Mouse (Mus musculus): ENCODE data around the gene Misp.

Misp gene

DNA sequence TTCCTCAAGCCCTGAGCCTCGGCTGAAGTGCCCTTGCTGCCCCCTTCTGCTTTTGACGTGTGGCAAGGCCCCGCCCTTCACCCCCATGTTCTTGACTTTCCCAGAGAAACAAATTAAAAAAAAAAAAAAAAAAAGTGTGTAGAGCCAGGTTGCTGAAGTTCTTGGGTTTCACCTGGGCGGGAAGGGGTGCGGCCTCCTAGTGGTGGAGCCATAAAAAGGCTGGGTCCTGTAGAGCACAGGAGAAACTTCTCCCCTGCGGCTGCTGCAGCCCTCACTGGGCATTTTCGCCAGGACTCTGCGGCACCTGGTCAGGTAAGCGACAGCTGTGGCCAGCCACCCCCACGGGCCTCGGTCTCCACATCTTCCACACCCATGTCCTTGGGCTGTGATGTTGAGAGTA is at the start of gene Misp:
Gene Misp, plus strand, starts transcription at position 208 of the 400 bp plus-strand sequence.
- DNase-seq: no peak

DNA sequence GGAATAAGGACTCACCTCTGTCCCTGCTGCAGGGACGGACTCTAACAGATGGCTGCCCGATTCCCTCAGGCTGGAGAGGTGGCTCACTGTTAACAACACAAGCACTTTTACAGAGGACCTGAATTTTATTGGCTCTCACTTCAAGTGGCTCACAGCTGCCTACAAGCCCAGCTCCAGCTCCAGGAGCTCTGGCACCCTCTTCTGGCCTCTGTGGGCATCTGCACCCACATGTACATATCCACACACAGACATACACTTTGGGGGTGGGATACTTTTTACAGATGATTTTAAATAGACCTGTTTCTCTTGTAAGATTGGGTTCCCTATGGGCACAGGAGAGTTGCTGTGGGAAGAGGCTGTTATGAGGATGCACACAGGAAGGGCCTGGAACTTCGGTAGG is 48.5 kb upstream of the Misp start:
- DNase-seq: no peak

GRCm38 (mm10) chr10:79773208-79773607 is 47.6 kb upstream of the Misp start:
- DNase-seq: no peak

DNA sequence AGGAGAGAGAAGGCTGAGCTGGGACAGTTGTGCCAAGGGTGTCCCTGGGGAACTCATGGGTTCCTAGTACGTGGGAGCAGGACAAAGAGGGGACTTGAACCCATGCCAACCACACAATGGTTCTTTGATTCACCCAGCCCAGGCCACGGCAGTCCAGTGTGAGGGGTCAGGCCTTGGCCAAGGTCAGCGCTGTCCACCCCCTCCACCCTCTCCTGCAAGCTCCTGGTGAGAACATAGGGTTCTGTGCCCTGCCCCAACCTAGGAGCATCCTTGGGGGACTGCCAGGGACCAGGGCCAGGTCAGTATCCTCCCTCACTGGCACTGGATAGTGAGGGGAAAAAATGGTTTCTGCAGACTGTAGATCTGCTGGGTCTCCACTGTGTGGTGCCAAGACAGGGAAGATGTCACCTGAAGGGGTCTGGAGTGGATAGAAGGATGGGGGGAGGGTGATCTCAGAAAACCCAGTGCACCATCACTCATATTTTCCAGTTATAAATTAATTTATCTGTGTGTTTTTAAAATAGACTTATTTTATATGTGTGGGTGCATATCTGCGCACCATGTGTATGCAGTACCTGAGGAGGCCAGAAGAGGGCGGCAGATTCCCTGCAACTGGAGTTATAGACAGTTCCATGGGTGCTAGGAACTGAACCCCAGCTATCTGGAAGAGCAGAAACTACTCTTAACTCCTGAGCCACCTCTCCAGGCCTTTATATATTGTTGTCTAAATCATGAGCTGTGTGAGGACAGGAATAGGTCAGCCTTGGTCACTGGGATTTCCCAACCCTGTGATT is 46.1 kb upstream of the Misp start:
- no peak for DNase-seq

DNA sequence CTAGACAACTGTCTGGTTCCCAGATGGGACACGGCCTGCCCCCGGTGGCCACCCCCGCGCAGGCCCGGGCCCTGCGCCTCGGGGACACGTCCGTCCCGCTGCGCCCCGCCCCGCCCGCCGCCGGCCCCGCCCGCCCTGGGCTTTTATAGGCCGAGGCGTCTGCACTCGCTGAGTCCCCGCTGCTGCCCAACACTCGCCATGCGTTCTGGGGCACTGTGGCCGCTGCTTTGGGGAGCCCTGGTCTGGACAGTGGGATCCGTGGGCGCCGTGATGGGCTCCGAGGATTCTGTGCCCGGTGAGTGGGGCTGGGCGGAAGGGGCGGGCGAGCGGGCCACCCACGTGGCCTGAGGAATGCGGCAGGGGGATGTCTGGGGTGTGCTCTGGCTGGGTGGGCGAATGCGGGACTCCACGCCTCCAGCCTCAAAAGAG is 43.7 kb upstream of the Misp start, which contains the start of gene Fstl3:
Gene Fstl3, plus strand, starts transcription at position 170 of the 429 bp plus-strand sequence.
- DNase-seq: no peak

- peak in 1 of 2 experiments; percentile 48 for DNase-seq
Measured at GRCm38 (mm10) chr10:79778006-79778405, 42.8 kb upstream of the Misp start.

DNA sequence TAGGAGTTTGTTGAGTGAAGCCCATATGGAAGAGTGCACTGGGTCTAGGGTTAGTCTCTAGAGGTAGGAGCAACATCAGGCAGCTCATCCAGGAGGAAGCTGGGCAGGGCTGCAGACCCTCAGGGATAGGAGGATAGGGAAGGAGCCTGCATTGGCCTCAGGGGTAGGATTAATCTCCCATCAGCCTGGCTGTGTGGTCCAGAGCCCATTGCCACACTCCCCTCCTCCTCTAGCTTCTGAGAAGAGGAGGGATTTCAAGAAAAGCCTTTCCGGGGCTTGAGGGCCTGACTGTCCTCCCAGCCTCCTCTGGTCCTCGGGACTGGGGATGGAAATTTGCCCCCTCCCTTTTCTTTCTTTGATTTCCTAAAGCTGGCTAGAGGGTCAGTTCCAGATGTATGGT is 41.6 kb upstream of the Misp start:
- DNase-seq: no peak

DNA sequence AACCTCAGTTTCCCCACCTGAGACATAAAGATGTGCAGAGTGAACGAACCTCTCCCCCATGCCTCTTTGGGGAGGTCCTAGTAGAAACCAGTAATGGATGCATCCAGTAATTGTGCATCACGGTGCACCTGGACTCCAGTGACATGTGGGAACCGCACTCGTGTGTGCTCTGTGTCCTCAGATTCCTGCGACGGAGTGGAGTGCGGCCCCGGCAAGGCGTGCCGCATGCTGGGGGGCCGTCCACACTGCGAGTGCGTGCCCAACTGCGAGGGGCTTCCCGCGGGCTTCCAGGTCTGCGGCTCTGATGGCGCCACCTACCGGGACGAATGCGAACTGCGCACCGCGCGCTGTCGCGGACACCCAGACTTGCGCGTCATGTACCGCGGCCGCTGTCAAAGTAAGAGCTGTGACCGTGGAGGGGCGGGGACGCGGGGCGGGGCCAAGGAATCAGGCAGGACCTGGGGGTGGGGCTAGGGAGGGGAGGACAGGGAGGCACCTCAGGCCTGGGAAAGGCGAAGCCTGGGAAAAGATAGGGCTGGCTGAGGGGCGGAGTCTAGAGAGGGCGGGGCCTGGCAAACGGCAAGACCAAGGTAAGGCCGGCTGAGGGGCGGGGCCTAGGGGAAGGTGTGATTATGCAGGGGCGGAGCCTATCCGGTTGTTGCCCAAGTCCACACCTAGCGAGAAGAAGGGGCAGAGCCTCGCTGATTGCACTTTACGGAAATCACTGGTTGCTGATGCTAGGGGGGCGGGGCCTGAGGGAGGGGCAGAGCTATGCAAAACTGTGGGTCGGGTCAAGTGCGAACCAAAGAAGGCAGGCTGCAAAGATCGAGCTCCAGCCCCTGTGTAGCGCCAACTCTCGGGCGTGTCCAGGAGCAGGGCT is 40.8 kb upstream of the Misp start:
- DNase-seq: peak; percentile 96 to 99

DNA sequence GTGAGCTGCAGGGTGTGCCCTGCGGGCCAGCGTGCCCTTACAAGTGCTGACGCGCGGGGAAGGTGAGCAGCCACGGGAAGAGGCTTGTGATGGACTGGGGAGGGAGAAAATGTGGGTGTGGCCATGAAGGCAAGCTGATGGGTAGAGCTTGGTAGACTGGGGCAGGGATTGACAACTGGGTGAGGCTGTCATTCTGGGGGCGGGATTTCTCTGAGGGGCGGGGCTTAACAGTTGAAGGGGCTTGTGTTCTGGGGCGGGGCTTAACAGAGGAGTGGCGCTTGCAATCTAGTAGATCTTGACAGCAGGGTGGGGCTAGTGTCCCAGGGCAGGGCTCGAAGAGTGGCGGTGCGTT is 40.1 kb upstream of the Misp start:
- no peak for DNase-seq

DNA sequence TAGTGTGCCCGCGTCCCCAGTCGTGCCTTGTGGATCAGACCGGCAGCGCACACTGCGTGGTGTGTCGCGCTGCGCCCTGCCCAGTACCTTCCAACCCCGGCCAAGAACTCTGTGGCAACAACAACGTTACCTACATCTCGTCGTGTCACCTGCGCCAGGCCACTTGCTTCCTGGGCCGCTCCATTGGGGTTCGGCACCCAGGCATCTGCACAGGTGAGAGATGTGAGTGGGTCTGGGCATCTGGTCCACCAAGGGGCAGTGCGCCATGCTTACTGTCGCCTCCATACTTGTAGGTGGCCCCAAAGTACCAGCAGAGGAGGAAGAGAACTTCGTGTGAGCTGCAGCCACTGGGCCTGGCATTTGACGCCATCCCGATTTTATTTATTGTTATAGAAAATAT is 39.6 kb upstream of the Misp start:
- peak in 1 of 2 experiments; percentile 50 for DNase-seq

GRCm38 (mm10) chr10:79781956-79782355 is 38.8 kb upstream of the Misp start:
- no peak for DNase-seq

DNA sequence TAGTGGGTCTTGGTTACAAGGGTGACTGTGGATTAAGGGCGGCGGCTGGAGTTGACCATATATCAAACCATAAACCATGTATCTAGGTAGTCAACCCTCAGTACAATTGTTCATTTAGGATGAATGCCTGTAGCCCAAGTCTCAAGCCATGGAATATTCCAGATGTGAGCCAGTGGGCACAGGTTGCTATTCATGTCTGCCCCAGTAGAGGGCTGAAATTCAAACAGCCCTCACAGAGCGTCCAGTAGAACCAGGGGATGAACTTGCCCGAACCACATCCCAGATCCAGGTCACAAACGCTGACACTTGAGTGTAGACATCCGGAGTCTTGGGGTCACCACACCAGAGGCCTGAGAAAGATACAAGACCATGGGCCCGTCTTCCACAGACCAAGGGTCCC is 37.7 kb upstream of the Misp start:
- DNase-seq: no peak

DNA sequence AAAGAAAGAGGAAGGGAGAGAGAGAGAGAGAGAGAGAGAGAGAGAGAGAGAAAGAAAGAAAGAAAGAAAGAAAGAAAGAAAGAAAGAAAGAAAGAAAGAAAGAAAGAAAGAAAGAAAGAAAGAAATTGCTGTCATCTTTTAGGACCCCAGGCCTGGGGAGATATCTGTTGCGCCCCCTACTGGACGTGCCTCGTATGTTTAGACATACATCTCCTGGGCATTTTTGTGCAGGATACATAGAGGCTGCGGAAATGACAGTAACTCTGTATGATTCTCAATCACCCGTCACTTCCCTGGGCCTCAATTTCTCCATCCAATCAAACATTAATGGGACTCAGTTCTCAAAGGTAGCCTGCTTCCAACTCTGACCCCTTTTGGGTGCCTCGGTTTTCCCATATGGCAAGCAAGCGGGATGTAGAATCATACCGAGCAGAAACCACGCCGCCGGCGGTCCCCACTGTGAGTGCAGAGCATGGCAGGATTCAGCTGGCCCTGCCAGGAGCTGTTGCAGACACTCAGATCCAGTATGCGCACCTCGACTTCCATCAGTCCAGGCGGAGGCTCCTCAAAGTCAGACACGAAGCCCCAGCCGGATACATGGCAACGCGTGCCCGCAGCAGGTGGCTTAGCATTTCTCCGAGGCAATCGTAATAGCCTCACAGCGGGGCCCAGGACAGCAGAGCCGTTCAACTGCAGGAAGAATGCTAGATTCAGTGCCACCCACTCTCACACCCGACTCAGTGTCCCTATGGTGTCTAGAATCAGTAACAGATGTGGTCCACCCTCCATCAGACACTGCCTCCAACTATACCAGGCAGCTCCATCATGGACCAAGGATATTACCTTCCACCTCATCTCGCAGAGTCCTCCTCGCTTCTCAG is 36.6 kb upstream of the Misp start:
- DNase-seq: peak in 1 of 2 experiments; percentile 60

GRCm38 (mm10) chr10:79788386-79789158 is 32.2 kb upstream of the Misp start:
- DNase-seq: peak; percentile 77 to 86

DNA sequence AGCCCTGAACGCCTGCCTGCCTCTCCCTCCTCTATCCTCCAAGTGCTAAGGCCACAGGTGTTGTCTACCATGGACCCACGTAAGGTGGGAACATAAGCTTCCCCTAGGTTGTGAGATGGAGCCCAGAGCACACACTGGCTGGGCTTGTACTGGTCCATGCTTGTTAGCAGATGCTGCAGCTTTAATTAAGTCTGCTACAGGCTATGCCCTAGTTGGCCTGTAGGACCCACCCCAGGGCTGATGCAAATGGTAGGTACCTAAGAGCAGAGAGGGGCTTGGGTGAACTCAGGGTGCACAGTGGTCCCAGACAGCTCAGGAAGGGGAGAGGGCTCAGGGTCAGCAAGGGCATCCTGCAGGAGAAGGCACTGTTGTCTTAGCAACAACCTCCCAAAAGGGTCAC is 31.2 kb upstream of the Misp start:
- no peak for DNase-seq

- DNase-seq: no peak
Measured at GRCm38 (mm10) chr10:79790861-79791260, 29.9 kb upstream of the Misp start, which contains the start of gene Prss57. Gene Prss57 (minus strand): TSS chr10:79790961.

- no peak for DNase-seq
Measured at GRCm38 (mm10) chr10:79792339-79793040, 28.3 kb upstream of the Misp start.

DNA sequence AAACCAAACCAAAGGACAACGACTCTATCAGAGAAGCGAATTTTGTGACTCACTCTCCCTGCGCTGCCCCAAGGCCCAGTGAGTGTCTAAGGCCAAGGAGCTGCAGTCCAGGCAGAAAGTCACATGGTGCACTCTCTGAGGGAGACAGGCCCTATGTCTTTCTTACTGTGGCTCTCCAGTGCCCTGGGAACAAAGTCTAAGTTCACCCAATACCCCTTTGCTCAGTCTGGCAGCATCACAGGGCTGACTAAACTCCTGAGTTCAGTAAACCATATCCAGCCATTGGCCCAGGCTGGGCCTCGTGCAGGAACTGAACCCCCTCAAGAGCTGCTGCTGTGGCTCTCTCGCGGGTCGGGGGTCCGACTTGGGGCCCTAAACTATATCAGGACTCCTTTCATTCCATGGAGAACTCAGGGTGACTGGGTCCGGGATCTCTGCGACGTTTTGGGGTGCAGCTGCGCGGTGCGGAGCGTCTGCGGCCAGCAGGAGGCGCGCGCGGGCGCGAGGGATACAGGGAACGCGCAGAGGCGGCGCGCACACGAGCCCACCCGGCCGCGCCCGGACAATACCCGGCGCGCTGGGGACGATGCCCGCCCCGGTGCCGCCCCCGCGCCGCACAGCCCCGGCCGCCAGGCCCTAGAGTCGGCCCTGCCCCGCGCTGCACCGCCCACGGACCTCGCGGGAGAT is 27.6 kb upstream of the Misp start, which contains the start of gene Palm:
Gene Palm, plus strand, starts transcription at position 522 of the 687 bp plus-strand sequence.
- DNase-seq: peak; percentile 81 to 95

DNA sequence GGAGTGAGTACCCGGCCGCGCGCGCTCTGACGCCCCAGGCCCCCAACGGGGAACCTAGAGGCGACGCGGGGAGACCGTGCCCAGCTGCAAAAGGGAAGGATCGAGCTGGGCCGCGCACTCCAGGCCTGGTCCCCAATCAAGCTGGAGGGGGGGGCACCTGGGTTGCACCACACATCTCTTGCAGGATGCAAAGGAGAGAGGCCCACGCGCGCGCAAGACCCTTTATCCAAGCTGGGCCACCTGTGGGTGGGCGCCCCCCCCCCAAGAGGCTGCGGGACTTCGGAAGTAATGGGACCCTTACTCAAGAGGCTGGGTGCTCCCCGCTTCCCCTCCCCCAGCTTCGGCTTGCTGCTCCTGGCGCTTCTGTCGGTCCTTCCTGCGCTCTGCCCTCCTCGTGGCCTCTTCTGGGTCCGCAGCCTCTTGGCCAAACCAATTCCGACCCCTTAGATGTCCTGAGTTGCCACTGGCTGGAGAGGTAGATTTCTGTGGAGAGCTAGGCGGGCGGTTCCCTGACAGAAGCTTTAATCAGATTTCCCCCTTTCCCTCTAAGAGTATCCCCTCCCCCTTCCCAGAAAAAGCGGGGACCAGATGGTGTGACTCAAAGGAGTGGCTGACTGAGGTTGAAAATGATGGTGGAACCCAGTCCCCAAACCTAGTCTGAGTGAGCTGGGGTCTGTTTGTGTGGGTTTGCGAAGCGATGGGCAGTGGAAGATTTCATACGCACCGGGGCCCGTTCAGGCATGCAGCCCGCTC is 26.9 kb upstream of the Misp start:
- DNase-seq: peak; percentile 59 to 63

- peak; percentile 48 to 57 for DNase-seq
Measured at GRCm38 (mm10) chr10:79794491-79794931, 26.3 kb upstream of the Misp start.

Data from cerebellum, adult 18-20 months (tissue).